Mouse (Mus musculus) C2C12 (cell line): ENCODE measurements at regions not wholly inside any gene's neighbourhood (a gene's known extent, or its start where the extent isn't known, plus 50 kb on each side); places are given as distances from the start of the nearest gene placed in this dataset.

Experiments used
- H3K27me3 ChIP-seq: one replicate; pipeline ENCODE4 v1.6.1; 2011; ENCODE audit not compliant: control insufficient read depth, insufficient read depth, insufficient read length
- H3K36me3 ChIP-seq: one replicate; pipeline ENCODE4 v1.6.1; 2011; ENCODE audit not compliant: control insufficient read depth, insufficient read depth
- H3K4me3 ChIP-seq: one replicate; pipeline ENCODE4 v1.5.1; 2011; ENCODE audit warnings: mild to moderate bottlenecking, control low read depth; ENCODE audit not compliant: poor library complexity, insufficient read depth, severe bottlenecking
- H3K79me2 ChIP-seq: one replicate; pipeline ENCODE4 v1.6.1; 2011; ENCODE audit not compliant: control insufficient read depth, insufficient read depth
- H3K79me3 ChIP-seq: one replicate; pipeline ENCODE4 v1.6.1; 2011; ENCODE audit warnings: low read depth, control low read depth
- H3ac ChIP-seq: one replicate; pipeline ENCODE3; 2011; ENCODE audit warnings: low read depth; ENCODE audit not compliant: control insufficient read depth, insufficient read length
- CEBPB ChIP-seq: IDR thresholded peaks from one replicate; pipeline ENCODE4 v1.6.1; 2011; ENCODE audit warnings: low read depth, mild to moderate bottlenecking, control low read depth, moderate library complexity
- CTCF ChIP-seq: IDR thresholded peaks from one replicate; pipeline ENCODE4 v1.5.1; 2011; ENCODE audit not compliant: control insufficient read depth, insufficient read depth, insufficient read length
- FOSL1 ChIP-seq: IDR thresholded peaks from one replicate; pipeline ENCODE4 v1.8.0; 2011; ENCODE audit warnings: mild to moderate bottlenecking, low read length; ENCODE audit not compliant: poor library complexity, insufficient read depth, severe bottlenecking
- MAX ChIP-seq: IDR thresholded peaks from one replicate; pipeline ENCODE4 v1.6.1; 2011; ENCODE audit warnings: mild to moderate bottlenecking, control low read depth
- MYOD1 ChIP-seq: IDR thresholded peaks from one replicate; pipeline ENCODE4 v1.6.1; 2011; ENCODE audit warnings: low read depth; ENCODE audit not compliant: control insufficient read depth, insufficient read length
- MYOG ChIP-seq: IDR thresholded peaks from one replicate; pipeline ENCODE4 v1.6.1; 2011; ENCODE audit not compliant: control insufficient read depth, insufficient read length; ENCODE audit errors: extremely low read depth
- USF1 ChIP-seq: IDR thresholded peaks from one replicate; pipeline ENCODE4 v1.6.1; 2011; ENCODE audit warnings: low read depth, mild to moderate bottlenecking, control low read depth, moderate library complexity

DNA sequence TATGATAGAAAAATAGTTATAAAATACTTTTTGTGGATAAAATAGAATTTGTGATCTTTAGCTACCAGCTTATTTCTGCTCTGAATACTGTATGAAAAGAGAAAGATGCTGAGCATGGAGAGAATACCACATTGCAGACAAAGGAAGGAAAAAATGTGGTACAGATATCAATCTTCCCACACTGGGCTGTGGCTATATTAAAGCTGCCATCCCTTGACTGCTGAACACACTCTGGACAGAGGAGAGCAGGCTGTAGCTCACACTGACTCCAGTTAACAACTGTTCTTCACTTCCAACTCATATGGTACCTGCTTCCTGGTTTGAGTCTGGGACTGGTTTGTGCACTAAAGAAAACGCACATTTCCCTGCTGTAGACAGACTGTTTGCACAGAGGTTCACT is 76.7 kb upstream of the Try4 start:
- H3K4me3 ChIP-seq = no peak overlapping the region
- no peaks in the 10 kb centered on the region for H3K79me2 ChIP-seq
- H3ac ChIP-seq = no peak overlapping the region
- H3K79me3 ChIP-seq = no peaks in the 10 kb centered on the region
- no peaks in the 10 kb centered on the region for H3K36me3 ChIP-seq
- no peaks in the 10 kb centered on the region for H3K27me3 ChIP-seq
- TF ChIP-seq MYOG = no peak
- TF ChIP-seq CEBPB = no peak
- no peak for TF ChIP-seq USF1
- TF ChIP-seq MYOD1 = no peak
- no peak for TF ChIP-seq MAX
- no peak for TF ChIP-seq FOSL1
- no peak for TF ChIP-seq CTCF

DNA sequence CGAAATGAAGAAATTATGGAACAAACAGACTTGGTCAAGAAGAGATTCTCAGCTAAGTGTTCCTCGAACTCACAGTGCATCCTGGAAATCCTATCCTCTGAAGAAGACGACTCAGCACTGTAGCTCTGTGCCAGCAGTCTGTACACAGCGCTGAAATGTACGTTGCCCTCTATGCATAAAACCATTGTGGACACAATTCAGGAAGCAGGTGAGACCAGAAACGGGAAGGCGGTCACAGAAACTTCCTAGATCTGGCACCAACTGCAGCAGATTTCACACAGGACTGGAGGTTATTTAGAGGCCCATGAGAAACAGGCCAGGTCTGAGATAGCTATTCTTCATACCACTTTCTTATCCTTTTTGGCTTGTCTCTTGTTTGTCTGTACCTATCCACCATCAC is 83.7 kb upstream of the Try4 start:
- Histone ChIP-seq H3K79me2 (no peaks in the 10 kb centered on the region), H3K27me3 (no peaks in the 10 kb centered on the region), H3K79me3 (no peaks in the 10 kb centered on the region), H3K36me3 (no peaks in the 10 kb centered on the region), H3K4me3 (no peak overlapping the region), H3ac (no peak overlapping the region)
- no peak for TF ChIP-seq MYOD1
- TF ChIP-seq FOSL1 = no peak
- no peak for TF ChIP-seq MYOG
- TF ChIP-seq CEBPB = no peak
- no peak for TF ChIP-seq MAX
- TF ChIP-seq USF1 = no peak
- TF ChIP-seq CTCF = no peak

DNA sequence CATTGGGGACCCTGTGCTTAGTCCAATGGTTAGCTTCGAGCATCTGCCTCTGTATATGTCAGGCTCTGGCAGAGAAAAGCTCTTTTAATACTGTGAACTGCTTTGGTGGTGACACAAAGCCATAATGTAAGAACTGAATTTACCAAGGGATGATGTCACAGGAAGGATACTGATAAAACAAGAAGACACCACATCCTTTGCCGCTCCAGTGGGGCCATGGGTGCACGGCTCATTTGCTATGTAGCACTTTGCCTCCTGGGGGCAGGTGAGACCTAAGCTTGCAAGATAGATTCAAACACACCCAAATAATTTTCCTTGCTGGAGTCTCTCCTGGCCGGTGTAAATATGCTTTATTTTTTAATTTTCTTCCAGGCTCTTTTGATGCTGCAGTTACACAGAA is 86.2 kb upstream of the Try4 start:
- H3K79me2 ChIP-seq = no peaks in the 10 kb centered on the region
- H3ac ChIP-seq = no peak overlapping the region
- no peaks in the 10 kb centered on the region for H3K27me3 ChIP-seq
- H3K4me3 ChIP-seq = no peak overlapping the region
- TF ChIP-seq MAX (no peak), MYOD1 (no peak), CEBPB (no peak), CTCF (no peak), FOSL1 (no peak), MYOG (no peak), USF1 (no peak)
- no peaks in the 10 kb centered on the region for H3K79me3 ChIP-seq
- no peaks in the 10 kb centered on the region for H3K36me3 ChIP-seq

- Histone ChIP-seq H3ac (no peak overlapping the region), H3K27me3 (no peaks in the 10 kb centered on the region), H3K79me2 (no peaks in the 10 kb centered on the region), H3K79me3 (no peaks in the 10 kb centered on the region), H3K4me3 (no peak overlapping the region), H3K36me3 (no peaks in the 10 kb centered on the region)
- TF ChIP-seq MYOD1 = no peak
- no peak for TF ChIP-seq FOSL1
- TF ChIP-seq CEBPB = no peak
- no peak for TF ChIP-seq CTCF
- no peak for TF ChIP-seq MAX
- no peak for TF ChIP-seq MYOG
- TF ChIP-seq USF1 = no peak
Observed at GRCm38 (mm10) chr6:41205864-41206263, 96.2 kb upstream of the Try4 start.

DNA sequence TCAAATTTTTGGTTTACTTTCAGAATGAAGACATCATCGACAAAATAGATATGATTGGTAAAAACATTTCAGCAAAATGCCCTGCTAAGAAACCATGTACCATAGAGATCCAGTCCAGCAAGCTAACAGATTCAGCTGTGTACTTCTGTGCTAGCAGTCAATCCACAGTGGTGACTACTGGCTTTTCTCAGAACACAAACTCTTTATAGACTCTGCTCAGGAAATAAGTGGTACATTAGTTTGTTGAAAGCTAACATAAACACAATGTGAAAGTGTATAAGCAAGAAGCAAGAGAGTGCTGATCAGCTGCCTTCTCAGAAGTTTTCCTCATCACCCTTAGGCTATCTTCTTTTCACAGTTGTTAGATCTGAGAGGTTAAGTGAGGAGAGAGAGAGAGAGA is 99.2 kb upstream of the Try4 start:
- no peak overlapping the region for H3K4me3 ChIP-seq
- H3K36me3 ChIP-seq = no peaks in the 10 kb centered on the region

DNA sequence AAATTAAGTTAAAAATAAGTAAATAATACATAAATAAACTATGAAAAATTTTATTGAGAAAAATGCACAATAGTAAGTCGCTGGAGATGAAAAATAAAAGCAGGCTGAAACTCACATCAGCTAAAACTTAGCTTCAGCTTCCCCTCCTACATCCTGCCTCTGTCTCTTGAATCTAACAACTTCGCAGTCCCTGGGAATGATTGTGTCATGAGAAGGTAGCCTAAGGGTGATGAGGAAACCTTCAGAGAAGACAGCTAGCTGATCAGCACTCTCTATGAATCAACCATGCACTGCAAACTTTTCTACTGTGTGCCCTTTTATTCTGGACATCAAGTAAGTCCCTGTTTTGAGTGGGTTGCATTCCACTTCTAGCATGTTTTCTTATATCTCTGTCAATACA is 99.8 kb upstream of the Try4 start:
- Histone ChIP-seq H3K27me3 (no peaks in the 10 kb centered on the region), H3ac (no peak overlapping the region), H3K79me3 (no peaks in the 10 kb centered on the region), H3K36me3 (no peaks in the 10 kb centered on the region), H3K79me2 (no peaks in the 10 kb centered on the region), H3K4me3 (no peak overlapping the region)
- TF ChIP-seq MYOD1 (no peak), FOSL1 (no peak)

More for the DNA sequence above, 99.2 kb upstream of the Try4 start:
- Histone ChIP-seq H3ac (no peak overlapping the region), H3K79me2 (no peaks in the 10 kb centered on the region), H3K27me3 (no peaks in the 10 kb centered on the region), H3K79me3 (no peaks in the 10 kb centered on the region)
- TF ChIP-seq MAX (no peak), MYOD1 (no peak), MYOG (no peak)
